Mouse (Mus musculus) midbrain, embryonic 15.5 days (tissue): ENCODE data around the gene Upk3a. TPM values are rescaled to one million over a fixed set of nuclear protein-coding genes. Genes with fewer than 3 reads are reported as not detected.

Experiments
- ATAC-seq: fragments of 200-750 bp; cut with Nextera tagmentation; replicated peaks from 2 replicates; pipeline ENCODE4 v1.8.0; 2017; ENCODE audit warnings: moderate TSS enrichment
- H3K27ac ChIP-seq: fragments of 300-500 bp; sonication (generic); 2 replicates; pipeline ENCODE4 v1.5.1; 2015; ENCODE audit warnings: mild to moderate bottlenecking, inconsistent platforms
- H3K27me3 ChIP-seq: fragments of 300-500 bp; sonication (generic); replicated peaks from 2 replicates; pipeline ENCODE4 v1.6.1; 2015; ENCODE audit warnings: inconsistent platforms
- H3K36me3 ChIP-seq: fragments of 300-500 bp; sonication (generic); replicated peaks from 2 replicates; pipeline ENCODE4 v1.6.1; 2015; ENCODE audit warnings: inconsistent platforms
- H3K4me1 ChIP-seq: fragments of 300-500 bp; sonication (generic); 2 replicates; pipeline ENCODE4 v1.6.1; 2015; ENCODE audit warnings: inconsistent platforms
- H3K4me2 ChIP-seq: fragments of 300-500 bp; sonication (generic); 2 replicates; pipeline ENCODE4 v1.6.1; 2015; ENCODE audit warnings: inconsistent platforms, mild to moderate bottlenecking, moderate library complexity
- H3K4me3 ChIP-seq: fragments of 300-500 bp; sonication (generic); 2 replicates; pipeline ENCODE4 v1.5.1; 2015; ENCODE audit warnings: mild to moderate bottlenecking, inconsistent platforms
- H3K9ac ChIP-seq: fragments of 300-500 bp; sonication (generic); 2 replicates; pipeline ENCODE4 v1.6.1; 2015; ENCODE audit warnings: mild to moderate bottlenecking, inconsistent platforms
- H3K9me3 ChIP-seq: fragments of 300-500 bp; sonication (generic); 2 replicates; pipeline ENCODE4 v1.6.1; 2016; ENCODE audit warnings: inconsistent platforms
- WGBS: fragments of 180-500 bp; shearing (Covaris S2); methylation state at CpG from one replicate; pipeline ENCODE4 v1.1.7; 2015; ENCODE audit warnings: mixed read lengths; 5-methylcytosine and 5-hydroxymethylcytosine counted together
- polyA plus RNA-seq: library from polyadenylated mRNA; unstranded; fragments of >200 nt; fragmentation: Nextera tagmentation; extraction: Ambion mirVana; gene quantifications from 2 replicates; pipeline ENCODE4 v1.2.1, GENCODE M21; 2015

Gene Upk3a
- polyA plus RNA-seq, 1 experiment from 2014 or later: 0.83 TPM

- Histone ChIP-seq H3K9ac (0 out of 2 replicates have a peak overlapping the region, but pooled peaks have one; percentile 2), H3K9me3 (no peaks in the 10 kb centered on the region), H3K4me1 (peaks cover 45% of the 10 kb centered on the region), H3K4me2 (peak overlapping the region; percentile 11), H3K27me3 (no peaks in the 10 kb centered on the region), H3K27ac (peak overlapping the region; percentile 78), H3K36me3 (0 out of 2 replicates have a peak, but pooled peaks cover 2% of the 10 kb centered on the region), H3K4me3 (no peak overlapping the region)
- 3% methylated on average over 4 of the region's 4 CpGs for WGBS
- ATAC-seq: peak; percentile 81
Observed at GRCm38 (mm10) chr15:85042361-85042954, 25.5 kb downstream of the Upk3a start.

GRCm38 (mm10) chr15:85043116-85043515 is 26.2 kb downstream of the Upk3a start:
- no peaks in the 10 kb centered on the region for H3K27me3 ChIP-seq
- peak overlapping the region; percentile 78 for H3K27ac ChIP-seq
- H3K9me3 ChIP-seq: no peaks in the 10 kb centered on the region
- 0 out of 2 replicates have a peak, but pooled peaks cover 2% of the 10 kb centered on the region for H3K36me3 ChIP-seq
- H3K4me2 ChIP-seq: no peak overlapping the region
- no peak for ATAC-seq
- H3K4me3 ChIP-seq: no peak overlapping the region
- H3K9ac ChIP-seq: 0 out of 2 replicates have a peak overlapping the region, but pooled peaks have one; percentile 2
- 53% methylated on average over 5 of the region's 5 CpGs for WGBS
- peaks cover 38% of the 10 kb centered on the region for H3K4me1 ChIP-seq

- no peak for ATAC-seq
- H3K4me1 ChIP-seq: peaks cover 32% of the 10 kb centered on the region
- H3K4me3 ChIP-seq: no peak overlapping the region
- H3K27me3 ChIP-seq: no peaks in the 10 kb centered on the region
- H3K27ac ChIP-seq: no peak overlapping the region
- H3K4me2 ChIP-seq: no peak overlapping the region
- no peak overlapping the region for H3K9ac ChIP-seq
- peaks cover 8% of the 10 kb centered on the region for H3K36me3 ChIP-seq
- H3K9me3 ChIP-seq: no peaks in the 10 kb centered on the region
- WGBS: 77% methylated on average over 5 of the region's 5 CpGs
Observed at GRCm38 (mm10) chr15:85043761-85044160, 26.8 kb downstream of the Upk3a start.

GRCm38 (mm10) chr15:85046230-85046950 is 29.4 kb downstream of the Upk3a start:
- 89% methylated on average over 14 of the region's 14 CpGs for WGBS
- Histone ChIP-seq H3K27me3 (no peaks in the 10 kb centered on the region), H3K9ac (no peak overlapping the region), H3K27ac (no peak overlapping the region), H3K4me2 (no peak overlapping the region), H3K4me1 (peaks cover 22% of the 10 kb centered on the region), H3K36me3 (peaks cover 17% of the 10 kb centered on the region), H3K4me3 (no peak overlapping the region), H3K9me3 (no peaks in the 10 kb centered on the region)
- no peak for ATAC-seq

GRCm38 (mm10) chr15:85047865-85048264 is 30.9 kb downstream of the Upk3a start:
- Histone ChIP-seq H3K4me3 (no peak overlapping the region), H3K4me1 (peaks cover 8% of the 10 kb centered on the region), H3K27ac (no peak overlapping the region), H3K4me2 (no peak overlapping the region), H3K9me3 (no peaks in the 10 kb centered on the region), H3K27me3 (no peaks in the 10 kb centered on the region), H3K36me3 (peaks cover 23% of the 10 kb centered on the region), H3K9ac (no peak overlapping the region)
- WGBS: 91% methylated on average over 4 of the region's 4 CpGs
- no peak for ATAC-seq

- Histone ChIP-seq H3K9ac (no peak overlapping the region), H3K27ac (no peak overlapping the region), H3K36me3 (peaks cover 30% of the 10 kb centered on the region), H3K27me3 (no peaks in the 10 kb centered on the region), H3K4me3 (no peak overlapping the region), H3K9me3 (no peaks in the 10 kb centered on the region), H3K4me1 (no peaks in the 10 kb centered on the region), H3K4me2 (no peak overlapping the region)
- no peak for ATAC-seq
- WGBS: 95% methylated on average over 1 of the region's 1 CpGs
Observed at GRCm38 (mm10) chr15:85049758-85050157, 32.8 kb downstream of the Upk3a start.

GRCm38 (mm10) chr15:85054098-85054497 is 37.2 kb downstream of the Upk3a start:
- no peak for ATAC-seq
- H3K4me2 ChIP-seq: no peak overlapping the region

GRCm38 (mm10) chr15:85055186-85055585 is 38.2 kb downstream of the Upk3a start:
- Histone ChIP-seq H3K36me3 (peaks cover 25% of the 10 kb centered on the region; the same call in 1 of the 2 replicates), H3K27me3 (no peaks in the 10 kb centered on the region), H3K4me3 (no peak overlapping the region), H3K9ac (no peak overlapping the region), H3K9me3 (no peaks in the 10 kb centered on the region), H3K27ac (no peak overlapping the region), H3K4me1 (no peaks in the 10 kb centered on the region), H3K4me2 (no peak overlapping the region)
- ATAC-seq: no peak
- WGBS: 82% methylated on average over 4 of the region's 4 CpGs

More at GRCm38 (mm10) chr15:85054098-85054497, 37.2 kb downstream of the Upk3a start:
- Histone ChIP-seq H3K9ac (no peak overlapping the region), H3K36me3 (peaks cover 25% of the 10 kb centered on the region; the same call in 1 of the 2 replicates), H3K27ac (no peak overlapping the region), H3K4me1 (no peaks in the 10 kb centered on the region), H3K27me3 (no peaks in the 10 kb centered on the region), H3K4me3 (no peak overlapping the region), H3K9me3 (no peaks in the 10 kb centered on the region)
- 97% methylated on average over 3 of the region's 3 CpGs for WGBS

GRCm38 (mm10) chr15:85063421-85063820 is 46.5 kb downstream of the Upk3a start:
- Histone ChIP-seq H3K27me3 (no peaks in the 10 kb centered on the region), H3K4me1 (no peaks in the 10 kb centered on the region), H3K9ac (no peak overlapping the region), H3K4me2 (no peak overlapping the region), H3K27ac (no peak overlapping the region), H3K4me3 (no peak overlapping the region), H3K36me3 (peaks cover 19% of the 10 kb centered on the region), H3K9me3 (no peaks in the 10 kb centered on the region)
- 91% methylated on average over 2 of the region's 2 CpGs for WGBS
- no peak for ATAC-seq

- H3K27me3 ChIP-seq: no peaks in the 10 kb centered on the region
- no peak overlapping the region for H3K9ac ChIP-seq
- ATAC-seq: no peak
- 38% methylated on average over 2 of the region's 2 CpGs for WGBS
- H3K36me3 ChIP-seq: no peaks in the 10 kb centered on the region
- H3K4me3 ChIP-seq: no peak overlapping the region
- no peaks in the 10 kb centered on the region for H3K9me3 ChIP-seq
- H3K27ac ChIP-seq: no peak overlapping the region
- H3K4me2 ChIP-seq: no peak overlapping the region
- no peaks in the 10 kb centered on the region for H3K4me1 ChIP-seq
Observed at GRCm38 (mm10) chr15:85070561-85070960, 53.6 kb downstream of the Upk3a start.
